Mouse (Mus musculus) hindbrain, embryonic 14.5 days (tissue): ENCODE measurements around the gene Atp5e. TPM values are rescaled to one million over a fixed set of nuclear protein-coding genes. Genes with fewer than 3 reads are reported as not detected.

Experiments used
- ATAC-seq: fragments of 200-750 bp; cut with Nextera tagmentation; 2 replicates; pipeline ENCODE4 v1.8.0; 2017; ENCODE audit warnings: moderate number of reproducible peaks, mild to moderate bottlenecking, moderate TSS enrichment, moderate library complexity; ENCODE audit not compliant: low FRiP score
- DNase-seq: peaks from one replicate; pipeline ENCODE4 v3.0.0-alpha.2; 2015; ENCODE audit warnings: low spot score
- H3K27ac ChIP-seq: fragments of 300-500 bp; sonication (generic); 2 replicates; pipeline ENCODE4 v1.5.1; 2014; ENCODE audit warnings: mild to moderate bottlenecking, moderate library complexity
- H3K27me3 ChIP-seq: fragments of 300-500 bp; sonication (generic); 2 replicates; pipeline ENCODE4 v1.6.1; 2014; ENCODE audit warnings: mild to moderate bottlenecking, low read length, mixed read lengths; ENCODE audit not compliant: control insufficient read depth, insufficient read depth
- H3K36me3 ChIP-seq: fragments of 300-500 bp; sonication (generic); replicated peaks from 2 replicates; pipeline ENCODE4 v1.6.1; 2014; ENCODE audit not compliant: control insufficient read depth, insufficient read depth
- H3K4me1 ChIP-seq: fragments of 300-500 bp; sonication (generic); replicated peaks from 2 replicates; pipeline ENCODE4 v1.6.1; 2014; ENCODE audit warnings: antibody characterized with exemption, low read length, mixed read lengths; ENCODE audit not compliant: control insufficient read depth, insufficient read depth
- H3K4me2 ChIP-seq: fragments of 300-500 bp; sonication (generic); replicated peaks from 2 replicates; pipeline ENCODE4 v1.6.1; 2014; ENCODE audit warnings: mild to moderate bottlenecking, moderate library complexity
- H3K4me3 ChIP-seq: fragments of 300-500 bp; sonication (generic); replicated peaks from 2 replicates; pipeline ENCODE4 v1.5.1; 2014; ENCODE audit warnings: mild to moderate bottlenecking, low read length
- H3K9ac ChIP-seq: fragments of 300-500 bp; sonication (generic); 2 replicates; pipeline ENCODE4 v1.6.1; 2014
- H3K9me3 ChIP-seq: fragments of 300-500 bp; sonication (generic); 2 replicates; pipeline ENCODE4 v1.6.1; 2016; ENCODE audit warnings: low read length; ENCODE audit not compliant: control insufficient read depth
- WGBS: fragments of 180-500 bp; shearing (Covaris S2); extraction: QIAGEN DNeasy Blood & Tissue Kit; methylation state at CpG from one replicate; pipeline ENCODE4 v1.1.7; 2014; 5-methylcytosine and 5-hydroxymethylcytosine counted together
- polyA plus RNA-seq: library from polyadenylated mRNA; unstranded; fragments of >200 nt; fragmentation: Nextera tagmentation; extraction: Ambion mirVana; gene quantifications from 2 replicates; pipeline ENCODE4 v1.2.1, GENCODE M21; 2014

Gene Atp5e
- polyA plus RNA-seq, 1 experiment from 2014 or later: 981 TPM

DNA sequence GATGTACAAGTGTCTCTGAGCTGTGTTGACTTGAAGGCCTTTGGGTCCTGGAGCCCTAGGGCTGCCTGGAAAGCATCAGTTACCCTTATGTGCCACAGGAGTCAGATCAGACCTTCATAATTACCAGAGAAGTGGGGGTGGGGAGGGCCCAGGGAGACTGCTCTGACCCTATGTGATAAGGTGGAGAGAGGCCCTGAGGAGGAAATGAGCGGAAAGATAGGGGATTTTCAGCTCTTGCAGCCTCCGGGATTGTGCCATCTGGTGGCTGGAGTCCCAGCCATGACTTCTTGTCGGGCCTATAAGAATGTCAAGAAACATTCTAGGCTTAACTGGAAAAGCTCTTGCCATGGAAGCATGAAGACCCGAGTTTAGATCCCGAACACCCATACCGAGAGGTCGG is 10.2 kb downstream of the Atp5e start:
- H3K36me3 ChIP-seq: no peaks in the 10 kb centered on the region
- 77% methylated on average over 7 of the region's 7 CpGs for WGBS
- no peaks in the 10 kb centered on the region for H3K27me3 ChIP-seq
- H3K9ac ChIP-seq: no peak overlapping the region
- H3K4me3 ChIP-seq: no peak overlapping the region
- no peak for DNase-seq
- H3K4me1 ChIP-seq: no peaks in the 10 kb centered on the region
- no peak overlapping the region for H3K27ac ChIP-seq
- no peak overlapping the region for H3K4me2 ChIP-seq
- ATAC-seq: no peak
- H3K9me3 ChIP-seq: no peaks in the 10 kb centered on the region

GRCm38 (mm10) chr2:174450353-174450752 is 13.6 kb downstream of the Atp5e start, which contains the start of gene Tubb1:
Gene Tubb1 (plus strand): TSS chr2:174450695.
- ATAC-seq: no peak
- no peak within 1 kb of the TSS for H3K9ac ChIP-seq
- no peaks in the 10 kb centered on the region for H3K36me3 ChIP-seq
- H3K4me3 ChIP-seq: no peak within 1 kb of the TSS
- 84% methylated on average over 4 of the region's 4 CpGs for WGBS
- H3K27ac ChIP-seq: no peak within 1 kb of the TSS
- DNase-seq: no peak
- no peaks in the 10 kb centered on the region for H3K4me1 ChIP-seq
- no peak within 1 kb of the TSS for H3K4me2 ChIP-seq
- H3K27me3 ChIP-seq: no peaks in the 10 kb centered on the region
- no peaks in the 10 kb centered on the region for H3K9me3 ChIP-seq

DNA sequence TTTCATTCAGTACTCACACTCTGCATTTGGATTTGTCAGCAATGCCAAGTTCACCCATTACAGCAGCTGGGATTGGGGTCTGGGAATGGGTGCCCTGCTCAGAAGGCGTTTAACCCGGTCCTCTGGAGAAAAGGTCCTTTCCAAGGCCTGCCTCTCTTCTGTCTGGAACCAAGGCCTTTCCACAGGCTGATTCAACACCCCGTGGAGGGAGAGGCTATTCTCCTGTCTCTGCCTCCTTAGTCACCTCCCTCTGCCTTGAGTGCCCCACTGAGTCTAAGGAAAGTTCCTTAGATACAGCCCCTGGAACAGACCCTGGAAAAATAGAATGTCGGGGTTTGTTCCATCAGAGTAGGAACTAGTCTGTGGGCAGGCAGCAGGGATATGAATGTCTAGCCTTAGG is 15.5 kb downstream of the Atp5e start:
- no peak for ATAC-seq

DNA sequence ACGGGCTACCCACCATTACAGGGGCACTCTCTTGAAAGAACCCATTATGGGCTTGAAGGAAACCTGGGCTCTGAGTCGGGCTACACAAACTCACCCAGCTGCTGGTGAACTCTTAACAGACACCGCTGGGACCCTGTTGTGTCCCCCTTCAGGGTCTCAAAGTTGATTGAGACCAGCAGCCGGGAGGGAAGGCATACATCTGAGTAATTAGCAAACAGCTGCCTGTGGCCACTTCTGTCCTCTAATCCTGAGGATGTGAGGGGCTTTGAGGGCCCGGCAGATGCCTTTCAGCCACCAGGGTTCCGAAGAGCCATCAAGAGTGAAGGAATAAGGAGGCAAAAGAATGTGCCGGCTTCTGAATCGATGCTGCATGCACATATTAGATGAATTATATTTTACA is 17.0 kb downstream of the Atp5e start:
- Histone ChIP-seq H3K4me3 (no peak overlapping the region), H3K4me2 (no peak overlapping the region), H3K27ac (no peak overlapping the region), H3K9ac (no peak overlapping the region), H3K4me1 (no peaks in the 10 kb centered on the region), H3K9me3 (no peaks in the 10 kb centered on the region), H3K36me3 (no peaks in the 10 kb centered on the region), H3K27me3 (no peaks in the 10 kb centered on the region)
- DNase-seq (no peak), ATAC-seq (no peak)
- 68% methylated on average over 8 of the region's 8 CpGs for WGBS

More for the DNA sequence above, 15.5 kb downstream of the Atp5e start:
- H3K36me3 ChIP-seq: no peaks in the 10 kb centered on the region
- no peaks in the 10 kb centered on the region for H3K27me3 ChIP-seq
- H3K27ac ChIP-seq: no peak overlapping the region
- WGBS: 86% methylated on average over 4 of the region's 4 CpGs
- no peak for DNase-seq
- H3K4me1 ChIP-seq: no peaks in the 10 kb centered on the region
- H3K4me2 ChIP-seq: no peak overlapping the region
- no peaks in the 10 kb centered on the region for H3K9me3 ChIP-seq
- H3K9ac ChIP-seq: no peak overlapping the region
- H3K4me3 ChIP-seq: no peak overlapping the region

DNA sequence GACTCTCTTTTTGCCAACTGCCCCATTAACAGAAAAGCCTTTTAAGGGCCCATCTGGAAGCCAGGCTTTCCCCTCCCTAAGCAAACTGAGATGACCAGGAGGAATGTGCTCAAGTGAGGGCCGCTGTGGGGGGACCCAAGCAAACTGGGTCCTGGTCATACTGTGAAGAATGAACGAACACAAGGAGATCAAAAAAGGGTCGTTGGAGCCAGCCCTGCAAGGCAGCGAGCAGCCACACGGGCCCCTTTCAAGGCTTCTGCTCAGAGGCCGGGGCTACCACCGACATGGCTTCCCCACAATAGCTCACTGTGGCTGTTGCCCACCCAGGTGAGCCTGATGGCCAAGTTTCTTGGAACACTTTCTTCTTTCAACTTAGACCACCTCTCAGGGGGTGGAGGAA is 17.4 kb downstream of the Atp5e start:
- no peaks in the 10 kb centered on the region for H3K9me3 ChIP-seq
- DNase-seq (no peak), ATAC-seq (no peak)
- H3K27me3 ChIP-seq: no peaks in the 10 kb centered on the region
- H3K36me3 ChIP-seq: no peaks in the 10 kb centered on the region
- no peak overlapping the region for H3K4me3 ChIP-seq
- H3K4me1 ChIP-seq: no peaks in the 10 kb centered on the region
- H3K27ac ChIP-seq: no peak overlapping the region
- H3K9ac ChIP-seq: no peak overlapping the region
- 65% methylated on average over 7 of the region's 7 CpGs for WGBS
- H3K4me2 ChIP-seq: no peak overlapping the region

GRCm38 (mm10) chr2:174445018-174445417 is 18.9 kb downstream of the Atp5e start:
- 87% methylated on average over 6 of the region's 6 CpGs for WGBS
- no peaks in the 10 kb centered on the region for H3K4me1 ChIP-seq
- H3K27me3 ChIP-seq: no peaks in the 10 kb centered on the region
- H3K9me3 ChIP-seq: no peaks in the 10 kb centered on the region
- no peak overlapping the region for H3K27ac ChIP-seq
- H3K4me3 ChIP-seq: no peak overlapping the region
- H3K9ac ChIP-seq: no peak overlapping the region
- DNase-seq (no peak), ATAC-seq (no peak)
- H3K4me2 ChIP-seq: no peak overlapping the region
- no peaks in the 10 kb centered on the region for H3K36me3 ChIP-seq

- no peak for DNase-seq
- Histone ChIP-seq H3K36me3 (no peaks in the 10 kb centered on the region), H3K9ac (no peak overlapping the region), H3K27me3 (no peaks in the 10 kb centered on the region), H3K27ac (no peak overlapping the region), H3K9me3 (no peaks in the 10 kb centered on the region), H3K4me1 (no peaks in the 10 kb centered on the region), H3K4me3 (no peak overlapping the region), H3K4me2 (no peak overlapping the region)
- WGBS: 89% methylated on average over 7 of the region's 7 CpGs
- ATAC-seq: no peak
Observed at GRCm38 (mm10) chr2:174444359-174444758, 19.5 kb downstream of the Atp5e start.

DNA sequence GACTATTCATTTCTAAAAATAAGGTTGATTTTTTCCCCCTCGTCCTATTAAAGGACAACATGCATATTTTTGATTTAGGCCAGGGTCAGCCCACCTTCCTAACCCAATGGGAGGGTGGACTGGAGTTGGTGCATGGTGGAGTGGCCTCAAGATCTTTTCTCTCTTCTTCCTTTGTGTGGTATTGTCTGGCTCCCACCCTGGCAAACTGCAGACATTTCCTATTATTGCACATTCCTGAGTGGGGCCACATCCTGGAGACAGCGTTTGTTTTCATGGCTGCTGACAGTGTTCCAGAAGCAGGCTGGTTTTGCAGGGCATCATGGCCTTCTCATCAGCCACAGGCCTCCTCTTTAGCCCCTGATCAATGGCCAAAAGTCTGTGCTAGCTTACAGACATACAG is 20.9 kb downstream of the Atp5e start:
- DNase-seq (no peak), ATAC-seq (no peak)
- Histone ChIP-seq H3K4me1 (peaks cover 12% of the 10 kb centered on the region), H3K4me2 (no peak overlapping the region), H3K36me3 (no peaks in the 10 kb centered on the region), H3K9ac (no peak overlapping the region), H3K27me3 (no peaks in the 10 kb centered on the region), H3K4me3 (no peak overlapping the region), H3K27ac (no peak overlapping the region), H3K9me3 (no peaks in the 10 kb centered on the region)
- WGBS: 39% methylated on average over 2 of the region's 2 CpGs

DNA sequence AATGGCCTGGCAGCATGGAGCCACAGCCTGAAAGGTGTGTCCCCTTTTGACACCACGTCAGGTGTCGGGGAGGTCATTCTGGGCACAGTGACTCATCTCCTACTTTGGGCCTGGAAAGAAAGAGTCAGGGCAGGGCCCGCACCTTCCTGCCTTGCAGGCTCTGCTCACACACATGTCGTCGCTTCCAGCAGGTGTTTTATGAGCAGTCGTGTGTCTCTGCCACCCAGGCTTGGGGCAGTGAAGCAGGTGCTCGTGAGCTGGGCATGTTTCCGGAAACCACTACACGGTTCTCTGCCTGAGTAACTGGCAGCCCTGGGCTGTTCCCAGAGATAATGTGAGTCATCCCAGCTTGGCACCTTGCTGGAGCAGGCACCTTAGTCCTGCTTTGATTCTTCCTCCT is 21.4 kb downstream of the Atp5e start:
- H3K36me3 ChIP-seq: no peaks in the 10 kb centered on the region
- H3K4me3 ChIP-seq: no peak overlapping the region
- no peaks in the 10 kb centered on the region for H3K9me3 ChIP-seq
- H3K27me3 ChIP-seq: no peaks in the 10 kb centered on the region
- no peak overlapping the region for H3K9ac ChIP-seq
- H3K4me1 ChIP-seq: peaks cover 15% of the 10 kb centered on the region
- 86% methylated on average over 8 of the region's 9 CpGs for WGBS
- DNase-seq (no peak), ATAC-seq (no peak)
- H3K4me2 ChIP-seq: no peak overlapping the region
- no peak overlapping the region for H3K27ac ChIP-seq

DNA sequence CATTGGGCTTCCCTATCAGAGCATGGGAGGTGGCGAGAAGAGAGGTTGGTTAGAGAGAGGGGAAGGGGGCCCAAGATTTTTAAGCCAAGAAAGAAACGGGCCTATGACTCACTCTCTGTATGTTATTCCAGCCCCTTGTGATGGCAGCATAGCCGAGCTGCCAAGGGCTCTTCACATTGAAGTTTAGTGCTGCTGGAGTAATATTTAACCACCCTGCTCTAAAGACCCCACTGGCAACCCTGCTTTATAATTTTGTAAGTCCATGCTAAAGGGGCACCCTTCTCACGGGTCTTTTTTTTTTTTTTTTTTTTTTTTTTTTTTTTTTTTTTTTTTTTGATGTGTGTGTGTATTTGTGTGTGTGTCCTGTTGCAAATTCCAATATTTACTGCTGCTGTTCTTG is 22.0 kb downstream of the Atp5e start:
- H3K4me1 ChIP-seq: peaks cover 15% of the 10 kb centered on the region
- no peak overlapping the region for H3K4me3 ChIP-seq
- no peak overlapping the region for H3K27ac ChIP-seq
- ATAC-seq: no peak
- no peak overlapping the region for H3K9ac ChIP-seq
- no peaks in the 10 kb centered on the region for H3K36me3 ChIP-seq
- H3K4me2 ChIP-seq: no peak overlapping the region
- no peaks in the 10 kb centered on the region for H3K27me3 ChIP-seq
- WGBS: 88% methylated on average over 4 of the region's 4 CpGs
- no peaks in the 10 kb centered on the region for H3K9me3 ChIP-seq
- no peak for DNase-seq
